Mouse (Mus musculus) limb, embryonic 13.5 days (tissue): Measurements from ENCODE around the gene Atxn1. TPM values are rescaled to one million over a fixed set of nuclear protein-coding genes. Genes with fewer than 3 reads are reported as not detected.

ENCODE experiments used
- ATAC-seq: fragments of 200-750 bp; cut with Nextera tagmentation; 2 replicates; pipeline ENCODE4 v1.8.0; 2017; ENCODE audit warnings: low read depth, moderate number of reproducible peaks, moderate TSS enrichment; ENCODE audit not compliant: low FRiP score
- H3K27ac ChIP-seq: fragments of 300-500 bp; sonication (generic); 2 replicates; pipeline ENCODE4 v1.5.1; 2015; ENCODE audit warnings: inconsistent platforms, mild to moderate bottlenecking, moderate library complexity
- H3K27me3 ChIP-seq: fragments of 300-500 bp; sonication (generic); 2 replicates; pipeline ENCODE4 v1.6.1; 2015; ENCODE audit warnings: mild to moderate bottlenecking, inconsistent platforms
- H3K36me3 ChIP-seq: fragments of 300-500 bp; sonication (generic); 2 replicates; pipeline ENCODE4 v1.6.1; 2015; ENCODE audit warnings: inconsistent platforms, mild to moderate bottlenecking, moderate library complexity
- H3K4me1 ChIP-seq: fragments of 300-500 bp; sonication (generic); 2 replicates; pipeline ENCODE4 v1.6.1; 2015; ENCODE audit warnings: inconsistent platforms
- H3K4me2 ChIP-seq: fragments of 300-500 bp; sonication (generic); replicated peaks from 2 replicates; pipeline ENCODE4 v1.6.1; 2015; ENCODE audit warnings: inconsistent platforms, mild to moderate bottlenecking, moderate library complexity
- H3K4me3 ChIP-seq: fragments of 300-500 bp; sonication (generic); 2 replicates; pipeline ENCODE4 v1.5.1; 2015; ENCODE audit warnings: moderate library complexity, mild to moderate bottlenecking, inconsistent platforms
- H3K9ac ChIP-seq: fragments of 300-500 bp; sonication (generic); 2 replicates; pipeline ENCODE4 v1.6.1; 2015; ENCODE audit warnings: mild to moderate bottlenecking, inconsistent platforms
- H3K9me3 ChIP-seq: fragments of 300-500 bp; sonication (generic); 2 replicates; pipeline ENCODE4 v1.6.1; 2016; ENCODE audit warnings: inconsistent platforms
- WGBS: fragments of 180-500 bp; shearing (Covaris S2); methylation state at CpG from one replicate; pipeline ENCODE4 v1.1.7; 2015; 5-methylcytosine and 5-hydroxymethylcytosine counted together
- polyA plus RNA-seq: library from polyadenylated mRNA; unstranded; fragments of >200 nt; fragmentation: Nextera tagmentation; extraction: Ambion mirVana; gene quantifications from 2 replicates; pipeline ENCODE4 v1.2.1, GENCODE M21; 2015

Atxn1 gene
- polyA plus RNA-seq, 1 experiment from 2014 or later, result 6.0 TPM

GRCm38 (mm10) chr13:45904955-45905354, 59.9 kb downstream of the Atxn1 start:
- peaks cover 19% of the 10 kb centered on the region for H3K4me1 ChIP-seq
- no peaks in the 10 kb centered on the region for H3K36me3 ChIP-seq
- H3K27ac ChIP-seq, result no peak overlapping the region
- ATAC-seq, result no peak
- 59% methylated on average over 4 of the region's 4 CpGs for WGBS
- no peak overlapping the region for H3K9ac ChIP-seq
- no peak overlapping the region for H3K4me3 ChIP-seq
- H3K4me2 ChIP-seq, result no peak overlapping the region
- H3K9me3 ChIP-seq, result no peaks in the 10 kb centered on the region
- no peaks in the 10 kb centered on the region for H3K27me3 ChIP-seq

GRCm38 (mm10) chr13:45904456-45904855, 60.4 kb downstream of the Atxn1 start:
- H3K27me3 ChIP-seq, result no peaks in the 10 kb centered on the region
- no peak overlapping the region for H3K9ac ChIP-seq
- no peak overlapping the region for H3K4me2 ChIP-seq
- H3K4me3 ChIP-seq, result no peak overlapping the region
- WGBS, result 77% methylated on average over 4 of the region's 4 CpGs
- peaks cover 19% of the 10 kb centered on the region for H3K4me1 ChIP-seq
- no peak for ATAC-seq
- H3K27ac ChIP-seq, result no peak overlapping the region
- H3K9me3 ChIP-seq, result no peaks in the 10 kb centered on the region
- no peaks in the 10 kb centered on the region for H3K36me3 ChIP-seq

GRCm38 (mm10) chr13:45903519-45904274, 61.1 kb downstream of the Atxn1 start:
- Histone ChIP-seq H3K4me1 (peaks cover 19% of the 10 kb centered on the region), H3K9me3 (no peaks in the 10 kb centered on the region), H3K27ac (no peak overlapping the region), H3K27me3 (no peaks in the 10 kb centered on the region), H3K36me3 (no peaks in the 10 kb centered on the region), H3K4me3 (no peak overlapping the region), H3K9ac (no peak overlapping the region), H3K4me2 (no peak overlapping the region)
- ATAC-seq, result no peak
- WGBS, result 81% methylated on average over 12 of the region's 12 CpGs

GRCm38 (mm10) chr13:45902457-45902856, 62.4 kb downstream of the Atxn1 start:
- Histone ChIP-seq H3K9me3 (no peaks in the 10 kb centered on the region), H3K27me3 (no peaks in the 10 kb centered on the region), H3K4me1 (peaks cover 21% of the 10 kb centered on the region), H3K27ac (no peak overlapping the region), H3K36me3 (no peaks in the 10 kb centered on the region), H3K4me3 (no peak overlapping the region), H3K9ac (no peak overlapping the region), H3K4me2 (no peak overlapping the region)
- ATAC-seq, result no peak
- 94% methylated on average over 5 of the region's 5 CpGs for WGBS

GRCm38 (mm10) chr13:45900776-45901175, 64.0 kb downstream of the Atxn1 start:
- ATAC-seq, result no peak

GRCm38 (mm10) chr13:45897571-45897970, 67.2 kb downstream of the Atxn1 start:
- Histone ChIP-seq H3K27ac (no peak overlapping the region), H3K4me1 (peaks cover 7% of the 10 kb centered on the region; the same call in 1 of the 2 replicates), H3K4me3 (no peak overlapping the region), H3K36me3 (no peaks in the 10 kb centered on the region), H3K9me3 (no peaks in the 10 kb centered on the region), H3K9ac (no peak overlapping the region), H3K27me3 (no peaks in the 10 kb centered on the region), H3K4me2 (no peak overlapping the region)
- WGBS, result 45% methylated on average over 2 of the region's 2 CpGs
- no peak for ATAC-seq

More at GRCm38 (mm10) chr13:45900776-45901175, 64.0 kb downstream of the Atxn1 start:
- H3K4me1 ChIP-seq, result peaks cover 15% of the 10 kb centered on the region
- WGBS, result 79% methylated on average over 8 of the region's 8 CpGs
- H3K4me2 ChIP-seq, result no peak overlapping the region
- H3K4me3 ChIP-seq, result no peak overlapping the region
- no peaks in the 10 kb centered on the region for H3K36me3 ChIP-seq
- no peaks in the 10 kb centered on the region for H3K9me3 ChIP-seq
- H3K9ac ChIP-seq, result no peak overlapping the region
- H3K27ac ChIP-seq, result no peak overlapping the region
- H3K27me3 ChIP-seq, result no peaks in the 10 kb centered on the region

GRCm38 (mm10) chr13:45894760-45895159, 70.0 kb downstream of the Atxn1 start:
- H3K36me3 ChIP-seq, result no peaks in the 10 kb centered on the region
- H3K4me3 ChIP-seq, result no peak overlapping the region
- WGBS, result 64% methylated on average over 10 of the region's 10 CpGs
- H3K4me2 ChIP-seq, result no peak overlapping the region
- no peak overlapping the region for H3K9ac ChIP-seq
- no peaks in the 10 kb centered on the region for H3K9me3 ChIP-seq
- H3K27ac ChIP-seq, result no peak overlapping the region
- ATAC-seq, result no peak
- peaks cover 7% of the 10 kb centered on the region; the same call in 1 of the 2 replicates for H3K4me1 ChIP-seq
- H3K27me3 ChIP-seq, result no peaks in the 10 kb centered on the region

GRCm38 (mm10) chr13:45894234-45894633, 70.6 kb downstream of the Atxn1 start:
- WGBS, result 86% methylated on average over 6 of the region's 6 CpGs
- peaks cover 7% of the 10 kb centered on the region; the same call in 1 of the 2 replicates for H3K4me1 ChIP-seq
- no peak for ATAC-seq
- H3K4me2 ChIP-seq, result no peak overlapping the region
- no peaks in the 10 kb centered on the region for H3K27me3 ChIP-seq
- no peaks in the 10 kb centered on the region for H3K36me3 ChIP-seq
- no peak overlapping the region for H3K9ac ChIP-seq
- H3K9me3 ChIP-seq, result no peaks in the 10 kb centered on the region
- H3K27ac ChIP-seq, result no peak overlapping the region
- no peak overlapping the region for H3K4me3 ChIP-seq

GRCm38 (mm10) chr13:45891073-45891472, 73.7 kb downstream of the Atxn1 start:
- H3K9ac ChIP-seq, result no peak overlapping the region
- no peak overlapping the region for H3K27ac ChIP-seq
- WGBS, result 75% methylated on average over 2 of the region's 2 CpGs

GRCm38 (mm10) chr13:45888953-45889749, 75.7 kb downstream of the Atxn1 start:
- Histone ChIP-seq H3K4me1 (no peaks in the 10 kb centered on the region), H3K9me3 (no peaks in the 10 kb centered on the region), H3K36me3 (no peaks in the 10 kb centered on the region), H3K27me3 (no peaks in the 10 kb centered on the region), H3K27ac (no peak overlapping the region), H3K4me2 (no peak overlapping the region), H3K9ac (no peak overlapping the region), H3K4me3 (no peak overlapping the region)
- no peak for ATAC-seq
- 69% methylated on average over 9 of the region's 9 CpGs for WGBS

More at GRCm38 (mm10) chr13:45891073-45891472, 73.7 kb downstream of the Atxn1 start:
- no peak for ATAC-seq
- Histone ChIP-seq H3K4me3 (no peak overlapping the region), H3K36me3 (no peaks in the 10 kb centered on the region), H3K9me3 (no peaks in the 10 kb centered on the region), H3K4me1 (no peaks in the 10 kb centered on the region), H3K4me2 (no peak overlapping the region), H3K27me3 (no peaks in the 10 kb centered on the region)

- WGBS, result 91% methylated on average over 7 of the region's 7 CpGs
- no peak for ATAC-seq
- H3K4me2 ChIP-seq, result no peak overlapping the region
- no peaks in the 10 kb centered on the region for H3K36me3 ChIP-seq
- H3K27ac ChIP-seq, result no peak overlapping the region
- no peak overlapping the region for H3K9ac ChIP-seq
- no peak overlapping the region for H3K4me3 ChIP-seq
- no peaks in the 10 kb centered on the region for H3K9me3 ChIP-seq
- H3K27me3 ChIP-seq, result no peaks in the 10 kb centered on the region
- H3K4me1 ChIP-seq, result peaks cover 20% of the 10 kb centered on the region
Observed at GRCm38 (mm10) chr13:45884878-45885277, 79.9 kb downstream of the Atxn1 start.

- Histone ChIP-seq H3K4me1 (peaks cover 24% of the 10 kb centered on the region), H3K9ac (no peak overlapping the region), H3K4me3 (no peak overlapping the region), H3K36me3 (no peaks in the 10 kb centered on the region), H3K27ac (no peak overlapping the region), H3K4me2 (no peak overlapping the region), H3K27me3 (no peaks in the 10 kb centered on the region), H3K9me3 (no peaks in the 10 kb centered on the region)
- WGBS, result 74% methylated on average over 10 of the region's 10 CpGs
- no peak for ATAC-seq
Observed at GRCm38 (mm10) chr13:45883791-45884238, 81.0 kb downstream of the Atxn1 start.
